Mouse (Mus musculus) G1E-ER4 (cell line): ENCODE data around the gene Lrrc40. TPM values are rescaled to one million over a fixed set of nuclear protein-coding genes. Genes with fewer than 3 reads are reported as not detected.

Experiments
- GATA1 ChIP-seq: IDR thresholded peaks from one replicate; pipeline ENCODE4 v1.8.0; 2012; ENCODE audit warnings: low read length, inconsistent platforms
- polyA plus RNA-seq: library from polyadenylated mRNA; stranded (reverse); fragments of >175 nt; gene quantifications from 2 replicates; pipeline ENCODE4 v1.2.3, GENCODE M21; 2012

The Lrrc40 gene
- polyA plus RNA-seq, 1 experiment = 37.2 TPM

DNA sequence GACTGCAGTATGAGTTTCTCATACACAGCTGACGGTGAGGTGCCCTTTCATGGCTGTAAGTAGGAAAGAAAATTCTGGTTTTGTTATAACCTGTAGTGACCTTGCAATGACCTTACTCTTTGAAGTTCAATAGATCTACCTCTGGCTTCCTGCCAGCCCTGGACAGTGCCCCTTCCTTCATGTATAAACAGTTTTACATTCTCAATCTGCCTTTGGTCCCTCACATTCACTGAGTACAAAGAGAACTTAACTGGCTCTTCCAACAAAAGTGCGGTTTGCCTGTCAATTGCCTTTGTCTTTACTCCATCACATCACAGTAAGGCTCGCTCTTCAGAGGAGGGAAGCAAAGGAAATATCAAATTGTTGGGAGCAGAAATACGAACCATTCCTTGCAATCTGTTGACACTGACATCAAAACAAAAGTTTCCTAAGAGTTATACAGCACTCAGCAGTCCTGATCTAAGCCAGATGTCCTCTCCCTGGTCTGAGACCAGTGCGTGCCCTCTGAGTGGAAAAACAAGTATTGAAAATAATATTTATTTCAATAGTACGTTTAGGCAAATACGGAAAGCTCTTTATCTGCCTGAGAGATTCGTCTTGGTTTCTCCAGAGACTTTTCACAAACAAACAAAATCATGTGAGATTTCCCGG lies 32.3 kb downstream of the Lrrc40 start:
- TF ChIP-seq GATA1 = no peak

DNA sequence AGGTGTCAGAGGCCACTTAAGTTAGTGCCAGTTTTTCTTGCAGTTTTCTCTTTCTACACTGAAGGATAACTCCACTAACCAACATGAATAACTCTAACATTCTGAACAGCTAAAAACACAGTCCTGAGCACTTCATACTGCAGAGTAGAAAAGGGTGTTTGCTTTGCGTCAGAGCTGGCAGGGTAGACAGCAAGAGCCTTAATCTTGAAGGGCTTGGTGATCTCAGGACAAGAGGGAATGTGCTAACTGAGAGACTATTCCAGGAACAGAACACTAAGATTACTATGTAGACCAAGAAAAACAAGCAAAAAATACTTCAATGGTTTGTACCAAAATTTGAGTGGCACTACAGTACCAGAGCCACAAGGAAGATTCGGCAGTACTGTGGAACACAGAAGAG lies 38.5 kb downstream of the Lrrc40 start:
- TF ChIP-seq GATA1 = no peak

DNA sequence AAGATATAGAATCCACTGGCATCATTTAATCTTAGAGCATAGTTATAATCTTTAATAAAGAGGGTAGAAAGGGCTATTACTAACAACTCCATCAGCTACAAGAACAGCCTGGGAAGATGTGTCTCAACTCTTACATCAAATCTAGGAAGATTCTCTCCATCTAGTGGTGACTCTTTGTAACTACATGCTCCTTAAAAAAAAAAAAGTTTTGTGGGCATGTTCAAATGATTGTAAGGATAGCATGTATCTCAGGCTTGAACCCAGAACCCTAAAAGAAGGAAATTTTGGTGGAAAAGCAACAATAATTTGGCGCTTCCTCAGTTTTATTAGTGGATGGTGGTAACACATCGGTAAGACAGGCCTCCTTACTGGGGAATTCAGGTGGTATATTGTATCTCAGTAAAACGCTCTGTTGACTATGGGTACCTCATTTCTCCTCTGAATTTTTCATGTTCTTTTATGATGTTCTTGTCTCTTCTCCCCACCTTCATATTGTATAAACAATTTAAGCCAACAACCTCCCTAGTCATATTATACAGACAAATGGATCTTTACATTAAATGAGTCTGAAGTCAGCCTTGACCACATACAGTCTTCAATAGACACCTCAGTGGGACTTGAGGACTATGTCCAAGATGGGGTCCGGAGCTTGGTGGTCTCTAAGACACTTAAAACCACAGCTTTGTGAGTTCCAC lies 40.4 kb downstream of the Lrrc40 start:
- TF ChIP-seq GATA1 = no peak

DNA sequence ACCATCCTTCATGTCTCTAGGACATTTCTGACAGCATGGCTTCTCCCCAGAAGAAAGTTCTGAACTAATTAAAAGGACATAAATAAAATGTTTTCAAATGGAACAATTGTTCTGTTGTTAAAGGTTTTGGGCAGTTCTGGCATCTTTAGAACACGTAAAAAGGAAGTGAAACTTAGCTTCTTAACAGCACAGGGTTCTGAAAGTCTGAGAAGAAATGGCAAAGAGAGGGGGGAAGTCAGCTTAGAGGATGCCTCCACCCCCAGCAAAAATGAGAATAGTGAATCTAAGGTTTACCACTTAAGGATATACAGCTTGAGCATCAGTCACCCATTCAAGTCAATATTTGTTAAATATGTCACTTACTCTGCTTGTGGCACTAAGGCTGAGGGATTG lies 40.9 kb downstream of the Lrrc40 start:
- no peak for TF ChIP-seq GATA1

DNA sequence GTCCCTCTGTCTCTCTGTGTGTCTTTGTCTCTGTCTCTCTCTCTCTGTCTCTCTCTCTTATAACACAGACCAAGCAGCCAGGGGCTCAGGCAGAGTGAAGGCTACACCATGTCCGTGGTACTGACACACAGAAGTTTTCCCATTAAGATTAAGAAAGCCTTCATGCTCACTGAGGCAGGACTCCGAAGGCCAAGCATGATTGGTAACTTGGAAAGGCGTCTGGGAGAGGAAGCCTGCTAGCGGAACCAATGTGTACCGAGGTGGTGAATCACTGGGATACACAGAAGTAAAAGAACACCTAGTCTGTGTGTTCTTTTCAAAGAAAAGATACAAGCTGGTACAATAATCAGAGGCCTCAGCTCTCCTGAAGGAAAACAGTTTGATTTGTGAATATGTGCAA lies 41.4 kb downstream of the Lrrc40 start:
- no peak for TF ChIP-seq GATA1

DNA sequence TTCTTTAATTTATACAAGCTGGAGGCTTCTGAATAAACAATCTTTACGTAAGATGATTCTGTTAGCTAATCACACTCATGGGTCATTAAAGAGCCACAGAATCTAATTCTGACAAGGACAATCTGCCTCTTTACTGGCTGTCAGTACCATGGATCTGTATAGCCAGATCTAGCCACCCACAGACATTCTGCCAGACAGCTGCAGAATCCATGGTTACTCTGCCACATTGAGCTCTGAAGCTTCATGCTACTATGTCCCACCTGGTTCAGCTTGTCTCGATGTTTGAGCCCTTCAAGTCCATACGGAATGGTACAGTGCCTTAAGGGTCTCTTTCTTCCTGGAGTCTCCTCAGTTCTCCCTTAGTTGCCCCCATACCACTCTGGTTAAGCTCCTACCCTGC lies 55.1 kb downstream of the Lrrc40 start:
- TF ChIP-seq GATA1 = no peak

GRCm38 (mm10) chr3:158093919-158094318 lies 57.5 kb downstream of the Lrrc40 start:
- no peak for TF ChIP-seq GATA1

GRCm38 (mm10) chr3:158103467-158103866 lies 67.0 kb downstream of the Lrrc40 start:
- TF ChIP-seq GATA1 = no peak

- TF ChIP-seq GATA1 = no peak
These were observed 68.8 kb downstream of the Lrrc40 start for GRCm38 (mm10) chr3:158105260-158105659.

Other genes starting within 250 kb of the Lrrc40 start
- gene Cth, start 111.6 kb upstream of the Lrrc40 start, polyA plus RNA-seq = not detected in 2 replicates
- gene Ankrd13c, start 89.4 kb upstream of the Lrrc40 start, polyA plus RNA-seq = 43.8 and 46.6 TPM in 2 replicates
- gene Srsf11, start within 50 bp of the Lrrc40 start, polyA plus RNA-seq = 114 and 122 TPM in 2 replicates